Mouse (Mus musculus) neural tube, embryonic 10.5 days (tissue): ENCODE data around the gene Tpd52l1.

Source experiments
- DNase-seq: peaks from one replicate; pipeline ENCODE4 v3.0.0-alpha.2; 2017; ENCODE audit warnings: low spot score; ENCODE audit errors: extremely low spot score

Tpd52l1 gene

DNA sequence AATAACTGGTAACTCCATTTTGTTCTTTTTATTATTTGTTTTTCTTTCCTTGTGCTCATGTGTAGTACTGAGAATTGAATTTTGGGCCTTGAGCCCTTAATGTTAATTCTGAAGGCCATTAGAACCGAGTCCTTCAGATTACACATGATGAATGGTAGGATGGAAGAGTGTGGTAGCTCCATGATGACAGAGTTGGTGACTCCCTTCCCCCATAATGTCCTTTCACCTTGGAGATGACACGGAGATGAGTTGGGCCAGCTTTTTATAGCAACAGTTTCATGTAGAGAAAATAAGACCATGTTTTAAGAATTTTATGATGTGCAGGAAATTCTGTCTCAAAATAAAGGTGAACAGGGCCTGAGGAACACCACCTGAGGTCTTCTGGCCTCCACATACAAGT lies 94.7 kb downstream of the Tpd52l1 start:
- DNase-seq, result no peak

DNA sequence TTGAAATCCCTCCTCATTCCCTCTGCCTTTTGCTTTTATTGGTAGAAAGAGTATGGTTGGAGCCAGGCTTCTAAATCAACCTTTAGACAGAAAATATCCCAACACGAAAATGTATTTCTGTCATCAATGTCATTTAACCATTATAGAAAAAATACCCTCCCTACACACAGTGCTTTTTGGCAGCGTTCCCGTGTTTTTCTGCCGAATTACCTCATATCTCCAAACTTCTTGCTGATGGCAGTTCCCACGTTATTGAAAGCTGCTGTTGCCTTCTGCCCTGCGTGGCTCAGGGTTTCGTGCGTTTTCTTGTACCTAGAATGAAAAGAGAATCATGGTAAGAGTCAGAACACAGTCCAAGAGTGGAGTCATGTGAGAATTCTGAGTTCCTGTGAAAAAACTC lies 99.4 kb downstream of the Tpd52l1 start:
- no peak for DNase-seq

DNA sequence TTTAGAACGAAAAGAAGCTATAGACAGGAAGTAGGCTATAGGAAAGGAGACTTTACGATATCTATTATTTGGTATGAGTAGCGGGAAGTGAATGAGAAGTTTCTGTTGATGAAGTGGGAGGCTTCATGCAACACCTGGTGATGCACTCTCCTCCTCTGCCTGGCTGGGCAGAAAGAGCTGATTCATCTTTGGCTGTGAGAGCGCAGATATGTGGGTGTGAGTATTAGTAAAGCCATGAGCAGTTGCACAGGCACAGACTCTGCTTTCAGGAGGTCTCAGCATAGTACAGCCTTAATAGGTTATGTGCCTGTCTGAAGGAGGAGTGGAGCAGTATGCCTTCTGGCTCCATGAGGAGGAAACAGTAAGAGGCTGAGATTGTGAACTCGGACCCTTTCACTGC lies 109.3 kb downstream of the Tpd52l1 start:
- no peak for DNase-seq

DNA sequence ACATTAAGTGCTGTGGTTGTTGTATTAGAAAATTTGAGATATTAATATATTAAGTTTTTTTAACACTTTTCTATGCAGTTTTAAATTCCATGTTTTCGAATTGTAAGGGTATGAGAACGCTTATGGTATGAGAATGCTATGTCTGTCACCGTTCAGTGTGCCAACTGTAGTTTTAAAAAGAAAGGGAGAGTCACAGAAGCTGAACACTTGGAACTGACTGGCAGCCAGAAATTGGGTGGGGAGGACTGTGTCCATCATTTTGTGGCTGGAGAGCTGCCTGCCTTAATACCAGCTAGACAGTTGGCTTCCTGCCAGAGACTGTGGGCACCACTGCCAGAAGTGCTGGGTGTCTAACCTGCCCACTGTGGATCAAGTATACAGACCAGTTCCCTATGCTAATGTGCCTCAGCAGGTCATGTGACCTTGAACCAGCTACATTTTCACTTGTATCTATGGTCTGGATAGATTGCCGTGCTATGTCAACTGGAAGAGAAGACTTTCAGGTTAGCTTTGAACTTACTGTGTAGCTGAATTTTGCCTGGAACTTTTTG lies 114.5 kb downstream of the Tpd52l1 start:
- DNase-seq, result no peak

DNA sequence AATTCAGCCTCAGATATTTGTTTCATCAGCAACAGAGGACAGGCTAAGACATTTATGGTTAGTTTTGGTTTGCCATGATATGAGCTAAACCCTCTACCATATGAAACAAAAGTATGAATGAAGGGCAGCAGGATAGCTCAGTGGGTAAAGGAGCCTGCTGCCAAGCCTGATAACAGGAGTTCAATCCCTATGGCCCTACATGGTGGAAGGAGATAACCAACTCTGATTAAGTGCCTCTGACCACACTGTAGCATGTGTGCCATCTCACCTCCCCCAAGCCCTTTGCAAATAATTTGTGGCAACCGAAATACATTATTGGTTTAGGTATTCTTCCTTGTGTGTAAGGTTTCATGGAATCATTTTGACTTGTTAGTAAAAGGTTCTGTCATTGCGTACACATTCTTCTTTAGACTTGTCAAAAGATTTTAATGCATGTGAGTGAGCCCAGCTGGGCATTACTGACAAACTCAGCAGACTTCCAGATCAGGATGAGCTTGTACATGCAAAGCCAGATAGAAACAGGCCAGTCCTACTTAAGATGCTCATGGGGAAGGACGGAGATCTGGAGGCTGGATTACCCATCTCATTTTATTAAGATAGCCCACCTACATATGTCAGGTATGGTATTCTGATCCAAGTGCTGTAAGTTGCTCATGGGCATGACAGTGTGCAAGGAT lies 115.3 kb downstream of the Tpd52l1 start:
- no peak for DNase-seq

DNA sequence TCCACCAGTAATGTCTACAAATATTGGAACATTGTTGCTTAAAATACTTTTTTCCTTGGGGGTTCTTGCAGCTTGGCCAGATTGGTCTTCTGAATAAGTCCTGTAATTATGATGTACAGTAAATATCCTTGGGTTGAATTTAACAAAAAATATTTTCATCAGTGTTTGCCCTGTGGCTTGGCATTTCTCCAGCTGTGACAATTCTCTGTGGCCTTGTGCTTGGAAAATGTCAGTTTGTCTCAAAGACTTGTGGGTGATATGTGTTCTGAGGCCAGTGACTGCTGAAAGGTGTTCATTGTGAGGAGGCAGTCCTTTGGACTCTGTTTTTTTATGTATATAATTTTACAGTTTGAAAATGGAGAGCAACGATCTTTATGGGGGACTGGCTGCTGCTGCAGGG lies 116.3 kb downstream of the Tpd52l1 start:
- no peak for DNase-seq

DNA sequence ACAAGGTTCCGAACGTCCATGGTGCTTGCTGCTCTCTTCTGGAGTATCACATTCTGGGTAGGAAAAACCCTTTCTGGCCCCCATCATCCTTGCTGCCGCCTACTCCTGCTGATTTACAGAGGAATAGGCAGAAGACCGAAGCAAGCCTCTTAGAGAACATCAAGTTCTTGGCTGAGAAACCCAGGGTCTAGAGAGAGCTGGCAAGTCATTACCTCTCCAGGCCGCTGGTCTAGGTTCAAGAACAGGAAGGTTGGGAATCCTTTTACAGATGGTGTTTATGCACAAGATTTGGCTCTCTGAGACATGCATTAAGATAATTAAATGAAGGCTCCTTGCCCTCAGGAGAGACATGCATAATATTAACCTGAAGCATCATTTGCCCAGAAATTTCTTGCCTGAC lies 127.3 kb downstream of the Tpd52l1 start:
- DNase-seq, result no peak

DNA sequence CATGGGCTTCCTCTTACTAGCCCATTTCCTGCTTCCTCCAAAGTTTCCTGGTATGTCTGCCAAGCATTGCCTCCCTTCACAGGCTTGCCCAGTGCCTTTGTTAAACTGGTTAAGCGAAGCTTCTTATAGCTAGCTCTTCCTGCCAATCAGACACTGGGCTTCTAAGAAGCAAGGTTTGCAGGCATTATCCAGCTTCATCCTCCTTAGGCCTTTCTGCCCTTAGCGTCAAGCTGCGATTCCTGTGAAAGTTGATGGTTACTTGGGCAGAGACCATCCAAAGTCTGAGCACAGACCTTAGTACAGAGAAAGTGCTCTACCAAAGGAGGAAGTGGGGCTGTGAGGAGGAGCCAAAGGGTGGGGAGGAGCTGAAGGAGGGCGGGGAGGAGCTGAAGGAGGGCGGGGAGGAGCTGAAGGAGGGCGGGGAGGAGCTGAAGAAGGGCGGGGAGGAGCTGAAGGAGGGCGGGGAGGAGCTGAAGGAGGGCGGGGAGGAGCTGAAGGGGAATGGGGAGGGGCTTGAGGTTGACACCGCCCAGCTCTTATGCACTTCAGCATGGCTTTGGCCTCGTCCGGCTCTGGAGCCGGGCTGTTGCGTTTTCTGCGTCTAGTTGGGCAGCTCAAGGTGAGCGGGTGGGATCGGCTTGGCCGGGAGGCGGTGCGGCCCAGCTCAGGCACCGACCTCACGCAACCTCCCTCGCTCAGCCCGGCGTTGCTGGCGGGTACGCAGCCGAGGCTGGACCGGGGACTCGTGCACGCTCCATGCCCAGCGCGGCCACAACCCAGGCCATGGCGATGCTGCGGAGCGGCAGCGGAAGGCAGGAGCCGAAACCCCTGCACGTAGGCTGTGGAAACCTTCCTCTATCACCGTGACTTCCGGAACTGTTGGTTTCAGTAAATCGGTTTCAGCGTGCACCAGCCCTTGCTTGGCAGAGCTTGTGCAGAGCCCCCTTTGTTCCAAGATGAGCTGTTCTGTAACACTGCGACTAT lies 132.6 kb downstream of the Tpd52l1 start, which contains the start of gene Hddc2:
Gene Hddc2 (plus strand): TSS at position 519 of the 984 bp plus-strand sequence.
- peak; percentile 86 for DNase-seq

DNA sequence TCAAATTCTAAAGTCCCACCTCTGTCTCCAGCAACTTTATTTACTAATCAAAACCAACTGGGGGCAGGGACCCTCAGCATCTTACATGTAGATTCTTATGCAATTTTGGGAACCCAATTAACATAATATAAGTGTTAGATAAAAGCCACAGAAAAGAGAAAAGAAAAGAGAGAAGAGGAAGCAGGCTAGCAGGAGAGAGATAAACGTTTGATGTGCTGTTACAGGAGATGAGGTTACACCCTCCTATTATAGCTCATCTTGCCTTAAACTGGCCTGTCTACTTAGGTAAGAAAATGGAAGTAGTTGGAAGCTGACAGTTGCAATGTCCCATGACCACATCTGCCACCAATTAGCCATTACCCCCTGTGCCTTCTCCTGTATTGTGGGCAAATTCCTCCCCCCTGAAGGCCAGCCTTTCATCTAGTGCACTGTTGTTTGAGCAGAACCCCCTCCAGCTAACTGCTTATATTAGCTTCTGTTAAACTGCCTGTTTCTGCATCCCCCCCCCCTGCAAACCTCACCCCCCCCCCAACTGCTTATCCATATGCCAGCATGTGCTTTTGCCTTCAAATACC lies 138.6 kb downstream of the Tpd52l1 start:
- DNase-seq, result no peak

DNA sequence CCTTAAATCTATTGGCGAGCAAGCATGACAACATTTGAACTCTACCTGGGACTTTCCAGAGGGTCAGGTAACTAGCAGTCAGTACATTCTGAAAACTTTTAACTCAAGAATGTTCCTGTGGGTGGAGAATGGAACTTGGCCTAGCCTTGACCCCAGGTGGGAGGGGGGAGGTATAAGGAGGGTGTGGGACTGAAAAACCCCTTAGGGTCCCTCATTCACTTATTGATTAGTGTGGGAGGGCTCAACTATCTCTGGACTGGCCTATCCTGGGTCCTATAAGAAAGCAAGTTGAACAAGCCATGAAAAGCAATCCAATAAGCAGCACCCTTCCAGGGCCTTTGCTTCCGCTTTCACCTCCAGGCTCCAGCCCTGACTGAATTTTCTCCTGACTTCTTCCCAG lies 142.3 kb downstream of the Tpd52l1 start:
- DNase-seq, result no peak

DNA sequence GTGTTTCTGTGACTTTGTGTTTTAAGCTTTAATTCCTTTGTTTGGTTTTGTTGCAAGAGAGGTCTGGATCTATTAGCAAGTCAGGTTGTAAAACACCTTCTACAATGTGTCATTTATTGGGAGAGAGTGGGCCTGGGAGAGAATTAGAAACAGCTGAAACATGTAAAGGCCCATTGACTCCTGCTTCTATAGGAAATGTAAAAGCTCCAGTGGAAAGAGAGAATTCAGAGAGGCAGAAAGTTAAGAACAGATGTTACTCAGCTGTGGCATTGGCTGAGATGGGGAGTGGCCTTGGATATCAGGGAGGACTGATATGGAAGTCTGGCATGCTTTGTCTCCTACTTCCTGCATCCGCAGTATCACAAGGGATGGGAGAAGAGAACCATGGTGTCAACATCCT lies 145.5 kb downstream of the Tpd52l1 start:
- DNase-seq, result no peak

DNA sequence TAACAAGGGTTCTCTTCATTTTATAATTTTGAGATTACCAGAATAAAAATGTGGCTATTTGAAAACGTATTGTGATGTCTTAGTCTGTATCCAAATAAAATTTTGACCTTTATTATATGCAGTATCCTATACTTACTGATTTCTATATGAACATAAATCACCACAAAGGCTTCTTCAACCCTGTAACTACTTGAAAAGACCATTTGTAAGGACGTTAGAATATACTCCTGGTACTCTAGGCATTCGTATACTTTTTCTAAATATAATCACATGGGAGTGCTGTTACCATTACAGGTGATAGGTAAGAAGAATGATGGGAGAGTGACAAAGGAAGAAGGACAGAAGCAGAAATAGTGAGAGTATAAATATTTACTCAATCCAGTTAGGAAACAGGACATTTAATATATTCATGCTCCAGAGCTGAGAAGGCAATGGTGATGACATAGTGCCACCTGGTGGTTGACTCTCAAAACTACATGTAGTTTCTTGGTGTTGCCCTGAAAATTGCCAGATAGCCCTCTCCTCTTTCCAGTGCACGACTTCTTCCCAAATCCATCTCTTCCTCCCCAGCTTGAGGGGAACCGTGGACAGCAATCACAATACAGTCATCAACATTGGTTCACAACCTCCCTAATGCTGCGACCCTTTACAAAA lies 146.7 kb downstream of the Tpd52l1 start:
- peak; percentile 54 for DNase-seq

DNA sequence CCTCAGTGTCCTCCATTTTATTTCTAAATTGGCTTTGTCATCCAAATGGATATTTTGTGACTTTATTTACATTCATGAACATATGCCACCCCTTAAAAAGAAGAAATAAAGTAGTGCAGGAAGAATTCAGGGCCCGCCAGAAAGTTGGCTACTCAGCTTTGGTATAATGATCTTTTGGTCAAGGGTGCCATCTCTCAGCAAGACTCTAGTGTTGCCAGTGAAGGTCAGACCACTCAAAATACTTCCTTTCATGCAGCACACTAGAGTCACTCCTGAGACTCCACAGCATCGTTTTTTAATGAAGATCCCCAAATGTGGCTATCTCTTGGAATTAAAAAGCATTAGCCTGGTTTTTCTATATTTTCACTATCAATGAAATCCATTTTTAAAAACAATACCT lies 147.5 kb downstream of the Tpd52l1 start:
- DNase-seq, result no peak

DNA sequence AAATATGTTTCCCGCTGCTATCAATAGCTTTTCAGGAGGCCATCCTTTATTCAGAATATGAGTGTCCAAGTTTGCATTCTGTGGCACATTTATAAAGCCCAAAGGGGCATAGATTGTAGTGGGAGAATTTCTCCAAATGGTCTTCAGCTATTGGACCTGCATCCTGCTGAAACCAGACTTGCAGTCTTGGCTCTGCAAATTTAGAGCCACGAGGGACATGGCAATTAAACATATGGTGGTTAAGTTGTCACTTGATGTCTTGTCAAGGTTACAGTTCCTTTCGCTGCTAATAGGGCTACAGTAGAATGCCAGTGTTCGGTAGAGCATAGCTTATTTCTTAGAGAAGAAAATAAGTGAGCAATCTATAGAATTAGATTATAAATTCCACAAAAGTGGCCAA lies 148.7 kb downstream of the Tpd52l1 start:
- no peak for DNase-seq

DNA sequence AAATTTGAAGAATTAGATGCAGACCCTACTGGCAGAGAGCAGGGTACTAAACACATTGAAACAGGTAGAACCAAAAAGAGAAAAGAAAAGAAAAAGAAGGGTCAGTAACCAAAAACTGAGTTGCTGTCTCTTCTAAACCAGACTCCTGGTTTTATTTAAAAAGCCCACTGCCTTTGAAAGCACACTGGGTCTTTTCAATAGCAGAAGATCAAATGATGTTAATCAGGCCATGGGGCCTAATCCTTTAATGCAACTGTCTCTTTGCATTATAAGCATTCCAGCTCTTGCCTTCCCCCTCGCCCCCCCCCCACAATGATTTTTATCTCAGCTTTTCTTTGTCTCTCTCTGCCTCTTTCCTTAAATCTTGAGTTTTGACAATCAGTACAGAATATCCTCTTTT lies 149.3 kb downstream of the Tpd52l1 start:
- DNase-seq, result no peak

DNA sequence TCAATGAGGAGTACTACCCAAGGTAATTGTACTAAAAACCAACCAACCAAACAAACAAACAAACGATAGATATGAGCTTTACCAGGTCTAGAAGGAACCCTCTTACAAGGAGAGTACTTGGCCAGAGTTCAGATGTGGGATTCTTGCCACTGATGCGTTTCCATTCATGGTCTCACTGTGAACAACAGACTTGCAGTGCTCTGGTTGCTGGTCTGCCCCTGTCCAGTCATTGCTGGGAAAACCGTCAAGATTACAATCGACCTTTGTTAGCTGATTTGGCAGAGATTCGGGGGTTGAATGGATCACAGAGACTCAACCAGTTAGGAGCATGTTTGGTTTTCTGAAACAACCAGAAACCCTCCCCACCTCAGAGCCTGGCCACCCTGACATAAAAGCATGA lies 150.1 kb downstream of the Tpd52l1 start:
- DNase-seq, result no peak

DNA sequence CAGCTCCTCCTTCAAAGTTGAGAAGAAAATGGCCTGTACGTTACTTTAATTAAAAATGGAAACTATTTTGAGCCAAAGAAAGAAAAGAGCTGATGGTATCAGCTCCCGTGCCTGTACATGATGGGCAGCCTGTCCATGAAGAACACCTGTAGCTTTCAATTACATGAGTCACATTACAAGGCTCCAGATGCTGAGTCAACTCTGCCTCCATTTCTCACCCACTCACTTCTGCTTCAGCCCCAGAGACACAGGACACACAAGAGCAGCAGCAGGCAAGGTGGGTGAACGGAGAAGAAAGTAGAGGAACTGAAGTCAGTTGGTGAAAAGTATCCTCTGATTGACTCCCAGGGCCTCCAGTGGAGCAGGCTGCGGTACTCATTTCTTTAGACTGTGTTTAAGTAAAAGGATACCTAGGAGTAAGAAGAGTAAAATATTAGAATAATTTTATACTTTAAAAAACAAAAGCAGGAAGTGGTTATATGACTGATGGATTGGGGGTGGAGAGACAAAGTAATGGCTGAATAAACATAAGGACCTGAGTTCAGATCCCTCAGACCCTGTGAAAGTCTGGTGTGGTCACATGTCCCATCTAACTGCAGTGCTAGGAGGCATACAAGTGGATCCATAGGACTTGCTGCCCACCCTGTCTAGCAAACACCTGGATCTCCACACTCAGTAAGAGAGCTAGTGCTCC lies 156.9 kb downstream of the Tpd52l1 start:
- no peak for DNase-seq

DNA sequence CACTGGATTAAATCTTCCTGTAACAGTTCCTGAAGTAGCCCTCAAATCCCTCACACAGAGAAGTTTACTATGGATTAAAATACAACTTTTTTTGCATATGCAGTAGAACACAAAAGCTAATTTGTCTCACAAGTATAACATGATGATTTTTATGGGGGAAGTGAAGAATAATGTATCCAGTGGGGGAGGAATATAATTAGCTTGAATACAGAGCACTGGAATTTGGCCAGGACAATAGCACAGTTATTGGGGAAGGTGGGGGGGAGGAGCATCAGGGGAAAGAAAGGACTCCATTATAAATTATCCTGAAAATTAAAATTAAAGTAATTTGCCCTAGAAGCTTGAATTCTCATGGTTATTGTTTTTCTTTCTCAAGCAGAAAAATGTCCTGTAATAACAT lies 158.0 kb downstream of the Tpd52l1 start:
- DNase-seq, result no peak
